Mouse (Mus musculus): ENCODE measurements around the gene Lpcat2. TPM values are rescaled to one million over a fixed set of nuclear protein-coding genes. Genes with fewer than 3 reads are reported as not detected.

Lpcat2 gene
- 10 to 100 TPM in 1 of 2 experiments, 1 to 10 TPM in 1; 7.2 to 11.3 TPM for total RNA-seq (2021)
- long read RNA-seq, experiment 1, transcript Lpcat2-201 (14 exons, 2,811 nt) = major isoform, 18 of 20 reads
- long read RNA-seq, experiment 1, partial matches to known transcripts = 0 of 20 reads
- long read RNA-seq, experiment 1, other reads (novel, unspliced or antisense) = 2 of 20 reads
- long read RNA-seq, experiment 2, transcript Lpcat2-201 (14 exons, 2,811 nt) = major isoform, 13 of 13 reads
- long read RNA-seq, experiment 2, partial matches to known transcripts = 0 of 13 reads
- long read RNA-seq, experiment 2, other reads (novel, unspliced or antisense) = 0 of 13 reads

DNA sequence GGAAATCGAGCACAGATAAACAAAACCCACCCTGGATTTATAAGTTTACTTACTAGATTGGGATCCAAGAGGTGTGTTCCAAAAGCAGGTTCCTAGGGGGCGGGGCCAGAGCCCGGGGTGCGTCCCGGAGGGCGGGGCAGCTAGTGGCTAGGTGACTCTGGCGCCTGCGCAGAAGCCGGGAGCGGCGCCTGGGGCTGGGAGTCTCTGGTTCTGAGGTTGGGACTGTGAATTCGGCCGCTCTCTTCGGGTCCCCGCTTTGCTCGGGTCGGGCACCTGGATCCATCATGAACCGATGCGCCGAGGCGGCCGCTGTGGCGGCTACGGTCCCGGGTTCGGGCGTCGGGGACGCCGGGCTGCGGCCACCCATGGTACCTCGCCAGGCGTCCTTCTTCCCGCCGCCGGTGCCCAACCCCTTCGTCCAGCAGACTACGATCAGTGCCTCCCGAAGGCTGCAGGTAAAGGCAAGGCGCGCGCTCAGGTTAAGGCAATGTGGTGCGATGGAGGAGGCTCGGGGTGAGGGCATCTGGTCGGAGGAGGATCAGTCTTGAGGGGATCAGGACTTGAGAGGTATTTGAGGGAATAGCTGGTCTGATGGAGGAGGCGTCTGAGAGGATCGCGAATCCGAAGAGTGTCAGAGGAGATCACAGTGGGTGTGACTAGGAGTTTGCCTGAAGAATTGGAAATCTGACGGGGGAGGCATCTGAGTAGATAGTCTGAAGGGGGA is at the start of gene Lpcat2:
Lpcat2 (plus strand) TSS at position 169 of the 724 bp plus-strand sequence.
- DNase-seq (ENCODE audit: low spot score in 2 of 2) = peak; percentile 75 to 83

DNA sequence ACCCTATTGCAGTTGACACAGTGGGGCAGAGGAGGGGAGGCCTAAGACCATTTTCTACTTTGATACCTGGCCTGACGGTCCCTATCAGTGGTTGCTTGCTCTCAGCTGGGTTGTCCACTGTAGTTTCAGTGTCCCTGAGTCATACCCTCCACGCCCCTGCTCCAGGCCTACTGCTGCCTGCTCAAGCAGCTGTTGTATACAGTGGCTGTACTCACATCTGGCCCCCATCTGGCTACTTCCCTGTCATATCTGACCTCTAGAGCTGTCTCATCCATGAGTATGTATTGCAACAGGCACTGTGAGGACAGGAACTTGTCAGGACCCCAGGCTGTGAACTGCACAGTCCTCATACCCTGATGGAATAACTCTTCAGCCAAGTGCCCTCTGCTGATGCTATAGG is 42.4 kb upstream of the Lpcat2 start:
- DNase-seq (ENCODE audit: low spot score in 2 of 2) = no peak

DNA sequence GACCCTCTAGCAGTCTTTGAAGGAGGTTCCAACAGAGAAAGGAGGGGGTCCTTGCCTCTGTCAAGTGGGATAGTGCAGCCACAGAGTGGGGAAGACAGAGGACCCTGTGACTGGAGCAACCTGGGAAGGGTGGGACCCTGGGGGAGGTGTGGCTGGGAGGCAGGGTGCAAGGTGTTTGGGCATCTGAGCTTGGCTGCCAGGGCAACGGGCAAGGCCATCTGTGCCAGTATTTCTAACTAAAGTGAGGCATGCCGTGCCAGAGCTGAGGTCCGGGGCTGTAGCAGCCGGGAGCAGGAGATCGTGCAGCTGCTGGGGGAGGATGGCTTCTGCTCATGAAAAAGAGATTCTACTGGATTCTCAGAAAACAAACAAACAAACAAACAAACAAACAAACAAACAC is 39.5 kb upstream of the Lpcat2 start:
- DNase-seq (ENCODE audit: low spot score in 2 of 2) = no peak

DNA sequence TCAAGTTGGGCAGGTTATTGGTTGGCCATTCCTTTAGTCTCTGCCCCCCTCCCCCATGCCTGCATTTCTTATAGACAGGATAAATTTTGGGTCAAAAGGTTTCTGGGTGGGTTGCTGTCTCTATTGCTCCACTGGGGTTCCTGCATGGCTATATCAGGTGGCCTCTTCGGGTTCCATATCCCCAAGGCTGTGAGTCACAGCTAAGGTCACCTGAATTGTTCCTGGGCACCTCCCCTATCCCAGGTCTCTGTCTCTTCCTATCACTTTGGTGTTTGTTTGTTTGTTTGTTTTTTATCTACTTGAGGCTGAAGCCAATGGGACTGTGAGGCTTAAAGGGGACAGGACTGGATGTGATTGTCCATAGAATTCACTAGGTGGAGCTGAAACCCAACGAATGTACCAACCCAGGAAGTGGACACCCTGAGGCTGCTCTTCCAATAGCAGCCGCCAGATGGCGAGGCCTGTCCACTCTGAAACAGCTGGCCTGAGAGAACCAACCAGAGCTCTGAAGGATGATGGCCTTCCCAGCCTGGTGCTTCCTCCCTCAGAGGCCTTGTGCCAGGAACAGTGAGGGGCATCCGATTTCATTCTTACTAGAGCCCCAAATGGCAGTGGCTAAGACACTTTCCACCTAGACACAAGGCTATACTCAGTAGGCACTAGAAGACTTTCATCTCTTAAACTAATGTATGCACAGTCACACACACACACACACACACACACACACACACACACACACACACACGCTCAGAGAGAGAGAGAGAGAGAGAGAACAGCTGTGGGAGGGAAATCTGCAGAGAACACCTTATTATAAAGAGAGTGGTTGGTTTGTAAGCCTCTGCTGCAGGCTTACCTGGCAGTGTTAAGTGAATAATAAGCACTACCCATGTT is 37.0 kb upstream of the Lpcat2 start:
- DNase-seq (ENCODE audit: low spot score in 2 of 2) = peak; percentile 90 to 91

DNA sequence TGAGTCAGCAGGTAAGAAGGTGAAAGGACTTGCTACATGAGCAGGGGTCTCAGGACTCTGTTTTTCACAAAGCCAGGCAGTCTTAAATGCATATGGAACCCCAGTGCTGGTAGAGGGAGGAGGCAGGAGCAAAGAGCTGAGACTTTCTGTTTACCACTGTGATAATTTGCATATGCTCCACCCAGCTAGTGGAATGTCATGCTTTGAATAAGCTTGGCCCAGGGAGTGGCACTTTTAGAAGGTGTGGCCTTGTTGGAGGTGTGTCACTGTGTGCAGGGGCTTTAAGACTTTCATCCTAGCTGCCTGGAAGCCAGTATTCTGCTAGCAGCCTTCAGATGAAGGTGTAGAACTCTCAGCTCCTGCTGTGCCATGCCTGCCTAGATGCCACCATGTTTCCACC is 34.0 kb upstream of the Lpcat2 start:
- DNase-seq (ENCODE audit: low spot score in 2 of 2) = no peak

DNA sequence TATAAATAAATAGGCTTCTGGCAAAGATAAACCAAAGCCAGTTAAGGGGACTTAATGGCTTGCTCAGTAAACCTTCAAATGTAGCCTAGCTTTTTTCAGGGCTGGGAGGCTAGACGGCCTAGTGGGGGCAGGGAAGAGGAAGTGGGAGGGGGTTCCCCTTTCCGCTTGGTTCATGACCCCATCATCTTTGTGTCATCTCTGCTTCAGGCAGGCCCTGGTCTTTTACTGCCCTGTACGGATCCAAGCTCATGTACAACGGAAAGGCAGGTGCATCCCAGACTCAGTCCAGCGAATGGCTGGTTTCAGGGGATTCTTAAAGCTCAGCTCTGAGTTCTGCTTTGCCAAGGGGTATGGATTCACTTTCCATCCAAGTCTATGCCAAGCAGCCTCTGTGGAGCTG is 32.8 kb upstream of the Lpcat2 start:
- no peak for DNase-seq (ENCODE audit: low spot score in 2 of 2)

DNA sequence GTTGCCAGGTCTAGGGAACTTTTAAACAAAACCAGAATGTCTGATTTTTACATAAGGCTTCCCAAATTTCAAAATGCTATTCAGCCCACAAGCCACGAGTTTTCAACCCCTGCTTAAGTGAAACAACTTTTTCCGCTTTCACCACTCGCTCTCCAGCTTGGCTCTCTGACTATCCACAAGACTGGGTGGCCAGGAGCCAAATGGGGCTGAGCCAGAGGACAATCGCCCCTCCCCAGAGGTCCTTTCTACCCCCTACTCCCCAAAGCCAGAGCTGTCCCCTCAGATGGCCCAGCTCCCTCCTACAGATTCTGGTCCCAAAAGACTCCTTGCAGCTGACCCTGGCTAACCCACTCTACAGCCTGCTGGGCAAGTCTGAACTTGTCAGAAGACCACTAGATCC is 29.1 kb upstream of the Lpcat2 start:
- DNase-seq (ENCODE audit: low spot score in 2 of 2) = no peak

DNA sequence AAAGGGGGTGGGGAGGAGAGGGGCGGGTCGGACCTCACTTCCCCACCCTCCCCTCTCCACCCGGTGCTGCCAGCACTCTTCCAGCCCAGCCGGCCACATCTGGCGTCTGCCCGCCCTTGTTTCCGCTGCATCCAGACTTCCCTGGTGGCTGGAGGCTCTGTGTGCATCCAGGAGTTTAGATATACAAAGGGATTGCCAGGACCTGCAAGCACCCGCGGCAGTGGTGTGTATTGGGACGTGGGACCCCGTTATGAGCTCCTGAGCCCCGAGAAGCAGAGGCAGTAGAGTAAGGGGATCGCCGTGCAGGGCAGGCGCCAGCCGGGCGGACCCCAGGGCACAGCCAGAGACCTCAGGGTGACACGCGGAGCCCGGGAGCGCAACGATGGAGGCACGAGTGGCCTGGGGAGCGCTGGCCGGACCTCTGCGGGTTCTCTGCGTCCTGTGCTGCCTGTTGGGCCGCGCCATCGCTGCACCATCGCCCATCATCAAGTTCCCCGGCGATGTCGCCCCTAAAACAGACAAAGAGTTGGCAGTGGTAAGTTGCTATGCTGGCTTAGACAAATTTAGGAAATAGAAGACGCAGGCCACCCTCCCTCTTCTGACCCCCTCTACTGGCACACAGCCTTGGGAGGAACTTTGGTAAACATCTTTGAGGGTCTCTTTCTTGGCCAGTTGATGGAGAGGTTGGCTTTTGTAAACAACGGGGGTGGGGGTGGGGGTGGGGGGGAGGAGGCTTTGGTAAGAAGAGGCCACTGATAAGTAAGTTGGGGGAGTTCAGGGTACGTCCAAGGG is 27.7 kb upstream of the Lpcat2 start, which contains the start of gene Mmp2:
Mmp2 (plus strand) TSS at position 49 of the 792 bp plus-strand sequence.
- no peak for DNase-seq (ENCODE audit: low spot score in 2 of 2)

DNA sequence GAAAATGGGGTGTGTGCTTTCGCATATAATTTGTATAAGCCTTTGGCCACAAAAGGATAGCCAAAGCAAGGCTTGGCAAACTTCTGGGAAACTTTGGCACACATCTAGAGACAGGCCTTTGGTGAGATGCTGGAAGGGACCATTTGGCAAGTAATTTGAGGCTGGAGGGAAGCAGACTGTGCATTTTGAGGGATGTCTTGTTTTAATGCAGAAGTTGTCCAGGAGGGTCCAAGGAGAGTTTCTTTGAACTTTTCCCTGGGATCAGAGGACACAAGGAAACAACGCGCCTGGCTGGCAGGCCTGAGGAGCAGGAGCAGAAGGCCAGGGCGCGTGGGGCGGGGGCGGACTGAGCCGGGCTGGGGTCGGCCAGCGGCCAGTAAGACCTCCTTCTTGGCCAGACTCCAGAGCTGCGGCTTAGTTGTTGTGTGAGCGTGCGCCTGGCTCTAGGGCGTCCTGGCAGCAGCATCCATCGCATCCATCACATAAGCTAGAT is 26.8 kb upstream of the Lpcat2 start:
- peak in 1 of 2 experiments; percentile 21 for DNase-seq (ENCODE audit: low spot score in 2 of 2)

DNA sequence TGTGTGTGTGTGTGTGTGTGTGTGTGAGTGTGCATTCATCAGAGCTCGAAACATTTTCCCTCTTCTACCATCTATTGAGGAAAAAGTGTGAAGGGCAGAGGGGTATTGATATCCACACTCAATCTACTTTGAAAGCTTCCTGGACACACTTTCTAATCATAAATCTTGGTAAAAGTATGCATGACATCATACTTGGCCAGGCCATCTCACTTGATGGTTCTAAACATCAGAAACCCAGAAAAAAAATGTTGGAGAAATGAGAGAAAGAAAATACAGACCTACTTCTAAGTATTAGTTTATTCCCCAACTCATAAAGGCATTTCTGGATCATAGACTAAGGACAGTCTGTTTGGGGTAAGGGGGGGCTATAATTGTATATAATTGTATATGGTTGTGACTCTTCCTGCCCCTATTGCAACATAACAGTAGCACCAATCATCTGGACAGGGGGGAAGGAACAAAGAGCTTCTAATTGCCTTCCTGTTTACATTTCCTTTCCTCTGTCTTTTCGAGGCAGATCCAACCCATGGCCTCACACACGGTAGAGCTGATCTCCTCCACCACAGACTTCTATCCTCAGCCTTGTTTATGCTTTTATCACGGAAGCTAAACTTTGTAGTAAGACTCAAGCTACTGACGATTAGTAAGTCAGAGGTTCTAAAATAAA is 20.9 kb upstream of the Lpcat2 start:
- DNase-seq (ENCODE audit: low spot score in 2 of 2) = no peak

DNA sequence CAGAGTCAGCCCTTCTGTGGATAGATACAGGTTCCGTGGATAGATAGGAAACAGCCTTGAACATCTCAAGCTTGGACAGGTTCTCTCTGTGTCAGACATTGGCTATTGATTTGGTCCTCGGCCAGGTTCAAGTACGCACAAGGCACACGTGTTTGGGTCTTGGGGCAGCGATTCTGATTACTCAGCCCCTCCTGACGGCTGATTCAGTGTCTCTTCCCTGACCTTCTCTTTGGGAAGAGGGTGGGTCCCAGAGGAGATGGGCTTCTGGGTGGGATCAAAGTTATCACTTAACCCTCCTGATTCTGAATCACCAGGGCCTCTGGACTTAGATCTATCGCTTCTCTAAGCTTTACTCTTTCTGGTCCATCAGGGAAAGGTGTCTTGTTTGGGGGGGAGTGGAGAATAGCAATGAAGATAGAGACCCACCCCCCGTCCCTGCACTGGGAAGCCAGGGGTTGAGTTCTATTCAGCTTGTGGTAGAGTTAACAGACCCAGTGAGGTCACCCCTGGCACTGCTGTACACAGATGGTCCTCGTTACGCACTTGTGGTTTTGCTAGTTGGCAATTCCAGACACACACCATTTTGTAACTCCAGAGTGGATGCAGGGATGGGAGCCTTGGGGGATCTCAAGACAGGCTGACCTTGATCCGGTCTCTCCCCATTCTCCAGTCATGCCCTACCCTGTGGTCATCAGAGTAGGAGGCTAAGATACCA is 20.2 kb upstream of the Lpcat2 start:
- DNase-seq (ENCODE audit: low spot score in 2 of 2) = no peak

DNA sequence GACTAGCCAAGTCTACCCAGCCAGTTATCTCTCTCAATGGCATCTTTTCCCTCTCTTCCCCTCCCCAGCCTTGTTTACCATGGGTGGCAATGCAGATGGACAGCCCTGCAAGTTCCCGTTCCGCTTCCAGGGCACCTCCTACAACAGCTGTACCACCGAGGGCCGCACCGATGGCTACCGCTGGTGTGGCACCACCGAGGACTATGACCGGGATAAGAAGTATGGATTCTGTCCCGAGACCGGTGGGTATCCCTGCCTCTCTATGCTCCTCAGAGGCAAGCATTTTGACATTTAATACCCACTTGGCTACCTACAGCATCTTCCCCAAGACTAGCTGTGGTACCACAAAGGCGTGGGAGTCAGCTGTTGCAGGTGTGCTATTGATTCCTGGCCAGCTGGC is 19.2 kb upstream of the Lpcat2 start:
- DNase-seq (ENCODE audit: low spot score in 2 of 2) = no peak

DNA sequence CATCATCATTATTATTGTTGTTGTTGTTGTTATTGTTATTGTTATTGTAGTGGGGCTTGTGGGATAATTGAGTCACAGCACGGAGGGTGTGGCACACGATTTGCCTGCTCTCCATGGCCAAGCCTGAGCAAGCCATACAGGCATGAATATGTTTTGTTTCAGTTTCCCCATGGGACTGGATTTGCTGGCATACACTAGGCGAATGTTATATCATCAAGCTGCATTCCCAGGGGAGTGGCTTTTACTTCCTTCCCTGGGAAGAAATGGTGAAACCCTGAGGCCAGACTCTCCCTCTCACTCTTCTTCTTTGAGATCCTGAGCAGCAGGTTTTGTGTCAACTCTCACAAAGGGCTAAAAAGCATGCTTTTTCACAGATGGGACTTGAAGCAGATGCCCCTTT is 16.5 kb upstream of the Lpcat2 start:
- DNase-seq (ENCODE audit: low spot score in 2 of 2) = no peak

DNA sequence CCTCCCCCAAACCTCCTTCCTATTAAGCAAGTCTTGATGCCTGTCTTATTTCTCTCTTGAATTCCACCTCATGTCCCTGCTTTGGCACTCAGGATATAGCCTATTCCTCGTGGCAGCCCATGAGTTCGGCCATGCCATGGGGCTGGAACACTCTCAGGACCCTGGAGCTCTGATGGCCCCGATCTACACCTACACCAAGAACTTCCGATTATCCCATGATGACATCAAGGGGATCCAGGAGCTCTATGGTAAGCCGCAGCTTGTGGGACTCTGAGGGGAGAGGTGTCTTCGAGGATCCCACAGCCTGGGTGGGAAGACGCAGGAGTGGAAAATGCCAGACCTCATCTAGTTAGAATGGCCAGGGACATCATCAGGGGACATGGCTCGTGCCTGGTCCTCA is 16.0 kb upstream of the Lpcat2 start:
- DNase-seq (ENCODE audit: low spot score in 2 of 2) = no peak

DNA sequence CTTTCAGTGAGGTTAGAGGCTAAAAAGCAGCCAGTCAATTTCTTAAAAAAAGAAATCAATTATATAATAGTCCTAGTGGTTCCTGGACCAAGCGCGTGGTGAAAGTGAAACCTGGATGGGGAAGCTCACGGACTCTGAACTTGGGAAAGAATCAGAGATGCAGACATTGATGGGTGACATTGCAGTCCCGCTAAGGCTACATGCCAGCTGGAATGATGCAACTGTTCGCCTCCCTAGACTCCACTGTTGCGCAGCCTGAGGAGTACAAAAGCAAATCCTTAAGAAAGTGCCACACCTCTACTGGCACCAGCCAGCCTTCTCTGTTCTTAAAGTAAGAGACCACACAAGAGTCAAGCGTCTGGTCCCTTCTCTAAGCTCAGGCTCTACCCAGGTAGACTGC is 15.3 kb upstream of the Lpcat2 start:
- no peak for DNase-seq (ENCODE audit: low spot score in 2 of 2)

DNA sequence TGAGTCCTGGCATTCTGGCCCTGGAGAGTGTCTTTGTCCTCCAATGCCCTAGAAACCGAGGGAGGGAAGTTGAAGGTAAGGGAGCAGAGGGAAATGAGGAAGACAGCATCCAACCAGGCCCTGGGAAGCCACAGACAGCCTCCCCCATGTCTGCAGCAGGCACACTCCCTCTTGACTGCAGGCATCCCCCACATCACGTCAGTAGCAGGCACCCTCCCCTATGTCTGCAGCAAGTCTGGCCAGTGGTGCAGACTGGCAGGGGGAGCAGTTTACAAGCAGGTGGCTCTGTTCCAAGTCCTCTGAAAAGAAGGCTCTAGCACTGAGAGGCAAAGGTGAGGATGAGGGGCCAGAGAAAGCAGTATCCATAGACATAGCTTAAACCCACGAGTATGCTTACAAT is 8.5 kb upstream of the Lpcat2 start:
- peak in 1 of 2 experiments; percentile 21 for DNase-seq (ENCODE audit: low spot score in 2 of 2)

DNA sequence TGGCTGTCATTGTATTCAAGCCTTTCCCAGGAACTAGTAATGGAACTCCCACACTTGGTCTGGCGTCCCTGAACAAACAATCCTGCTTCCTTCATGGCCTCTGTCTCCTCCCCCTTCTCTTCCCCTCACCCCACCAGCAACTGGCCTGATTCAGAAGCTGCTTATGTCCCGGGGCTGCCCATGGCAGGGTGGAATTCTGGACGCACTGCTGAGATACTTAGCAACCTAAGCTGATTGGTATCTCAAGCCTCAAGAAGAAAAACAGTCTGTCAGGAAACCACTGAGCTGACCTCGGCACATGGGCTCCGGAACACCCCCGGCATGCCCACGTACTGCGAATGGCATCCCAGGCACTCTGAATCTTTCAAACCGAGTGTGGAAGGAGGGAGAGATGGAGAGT is 7.8 kb upstream of the Lpcat2 start:
- DNase-seq (ENCODE audit: low spot score in 2 of 2) = no peak

DNA sequence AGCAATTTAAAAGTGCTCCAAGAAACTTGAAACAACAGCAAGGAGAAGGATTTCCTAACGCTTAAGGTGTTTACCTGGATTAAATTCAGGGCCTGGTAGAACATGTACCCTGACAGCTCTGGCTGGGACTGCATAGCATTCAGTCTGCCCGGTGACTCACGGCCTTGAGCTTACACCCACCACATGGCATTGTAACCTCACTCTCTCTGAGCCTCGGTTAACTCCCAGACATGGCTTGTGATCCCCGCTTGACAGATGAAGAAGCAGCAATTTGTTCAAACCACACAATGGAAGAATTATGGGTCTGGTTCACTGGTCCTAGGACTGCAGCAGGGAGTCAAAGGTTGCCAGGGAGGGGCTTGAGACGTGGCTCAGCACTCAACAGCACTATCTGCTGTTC is 5.9 kb upstream of the Lpcat2 start:
- no peak for DNase-seq (ENCODE audit: low spot score in 2 of 2)

DNA sequence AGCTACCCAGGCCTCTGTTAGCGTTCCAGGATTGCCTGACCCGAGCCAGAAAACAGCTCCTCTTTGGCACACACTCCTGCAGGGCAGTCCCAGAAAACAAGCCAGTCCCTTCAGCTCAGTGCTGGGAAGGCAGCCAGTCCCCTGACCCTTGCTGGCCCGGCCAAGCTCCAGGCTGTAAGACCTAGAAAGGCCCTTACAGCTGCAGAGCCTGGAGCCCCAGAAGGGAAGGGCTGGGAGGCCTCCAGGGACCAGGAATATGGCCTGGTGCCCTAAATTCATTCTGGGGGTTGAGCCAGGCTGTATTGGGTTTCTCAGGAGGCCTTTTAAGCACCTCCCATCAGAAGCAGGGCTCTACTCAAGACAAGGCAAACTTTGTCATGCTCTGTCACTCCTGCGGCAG is 4.9 kb upstream of the Lpcat2 start:
- peak; percentile 53 to 55 for DNase-seq (ENCODE audit: low spot score in 2 of 2)

DNA sequence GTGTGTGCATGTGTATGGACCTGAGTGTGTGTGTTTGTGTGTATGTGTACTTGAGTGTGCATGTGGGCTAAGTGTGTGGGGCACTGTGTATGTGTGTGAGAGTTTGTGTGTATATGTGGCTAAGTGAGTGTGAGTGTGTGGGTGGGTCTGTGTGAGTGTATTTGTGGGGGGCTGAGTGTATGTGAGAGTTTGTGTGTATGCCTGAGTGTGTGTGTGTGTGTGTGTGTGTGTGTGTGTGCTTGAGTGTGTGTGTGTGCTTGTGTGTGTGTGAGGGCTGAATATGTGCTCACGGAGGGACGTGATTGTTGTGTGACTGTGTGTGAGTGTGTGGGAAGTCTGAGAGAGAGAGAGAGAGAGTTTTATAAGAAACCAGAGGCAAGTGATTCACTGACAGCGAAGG is 3.8 kb upstream of the Lpcat2 start:
- no peak for DNase-seq (ENCODE audit: low spot score in 2 of 2)
